Mouse (Mus musculus) CH12.LX (cell line): Measurements from ENCODE around the gene Ncoa3.

Experiments
- CTCF ChIP-seq, 2 experiments: IDR thresholded peaks in 1 of 2; conservative IDR thresholded peaks in 1 of 2; 2 replicates each; pipeline ENCODE4 v1.5.1; 2011 to 2012; ENCODE audit warnings: low read depth in 2 of 2, low read length in 2 of 2, improper control_type of control experiment in 1 of 2, inconsistent platforms in 1 of 2, mild to moderate bottlenecking in 1 of 2, moderate library complexity in 1 of 2
- USF2 ChIP-seq: conservative IDR thresholded peaks from 2 replicates; pipeline ENCODE4 v1.6.1; 2011; ENCODE audit warnings: low read depth, low read length, improper control_type of control experiment

DNA sequence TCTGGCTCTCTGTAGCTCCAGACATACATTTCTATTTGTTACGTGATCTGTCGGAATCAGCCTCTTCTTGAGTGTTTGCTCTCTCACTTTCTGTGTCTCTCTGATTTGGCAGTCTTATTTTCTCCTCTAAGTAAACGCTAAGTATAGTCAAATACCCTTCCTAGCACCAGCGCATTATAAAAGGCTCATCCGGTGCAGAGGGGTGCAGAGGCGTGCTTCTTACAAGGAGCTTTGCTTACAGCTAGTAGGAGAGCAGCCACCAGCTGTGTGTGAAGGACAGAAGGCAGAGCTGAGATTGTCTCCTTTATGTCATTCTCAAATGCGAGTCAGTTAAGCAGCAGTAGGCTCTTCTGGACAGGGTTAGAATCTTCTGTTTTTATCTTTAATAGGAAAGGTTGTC is 59.5 kb downstream of the Ncoa3 start:
- TF ChIP-seq USF2 (no peak), CTCF (conservative IDR thresholded peaks at IDR 0.05 in 1 of 2, IDR thresholded peaks at IDR 0.05 in 1 of 2; ENCODE audit: low read depth in 2 of 2, low read length in 2 of 2) (no peak)
